Mouse (Mus musculus): Measurements from ENCODE around the gene Ccdc113.

Ccdc113 gene

GRCm38 (mm10) chr8:95539487-95539886, 5.6 kb downstream of the Ccdc113 start:
- no peak for DNase-seq (ENCODE audit: low read depth, low spot score)

GRCm38 (mm10) chr8:95542191-95542590, 8.3 kb downstream of the Ccdc113 start:
- DNase-seq (ENCODE audit: low read depth, low spot score), result no peak

GRCm38 (mm10) chr8:95543065-95543464, 9.2 kb downstream of the Ccdc113 start:
- DNase-seq (ENCODE audit: low read depth, low spot score), result no peak

- no peak for DNase-seq (ENCODE audit: low read depth, low spot score)
These were observed 11.9 kb downstream of the Ccdc113 start for GRCm38 (mm10) chr8:95545815-95546214.

GRCm38 (mm10) chr8:95546986-95547385, 13.1 kb downstream of the Ccdc113 start:
- no peak for DNase-seq (ENCODE audit: low read depth, low spot score)

GRCm38 (mm10) chr8:95547931-95548330, 14.0 kb downstream of the Ccdc113 start:
- DNase-seq (ENCODE audit: low read depth, low spot score), result no peak

- DNase-seq (ENCODE audit: low read depth, low spot score), result no peak
These were observed 16.3 kb downstream of the Ccdc113 start for GRCm38 (mm10) chr8:95549871-95550829.

- no peak for DNase-seq (ENCODE audit: low read depth, low spot score)
These were observed 17.7 kb downstream of the Ccdc113 start for GRCm38 (mm10) chr8:95551577-95551976.

- no peak for DNase-seq (ENCODE audit: low read depth, low spot score)
These were observed 22.1 kb downstream of the Ccdc113 start for GRCm38 (mm10) chr8:95555963-95556362.

- DNase-seq (ENCODE audit: low read depth, low spot score), result peak; percentile 33
These were observed 32.3 kb downstream of the Ccdc113 start for GRCm38 (mm10) chr8:95566217-95566616.

- no peak for DNase-seq (ENCODE audit: low read depth, low spot score)
These were observed 32.9 kb downstream of the Ccdc113 start for GRCm38 (mm10) chr8:95566809-95567208.

GRCm38 (mm10) chr8:95573146-95573545, 39.3 kb downstream of the Ccdc113 start:
- DNase-seq (ENCODE audit: low read depth, low spot score), result no peak

GRCm38 (mm10) chr8:95576240-95576639, 42.4 kb downstream of the Ccdc113 start, which contains the start of gene Prss54:
TSS of gene Prss54 (minus strand) at chr8:95576340.
- DNase-seq (ENCODE audit: low read depth, low spot score), result no peak

- DNase-seq (ENCODE audit: low read depth, low spot score), result no peak
These were observed 53.5 kb downstream of the Ccdc113 start for GRCm38 (mm10) chr8:95587339-95587738.

GRCm38 (mm10) chr8:95589282-95589681, 55.4 kb downstream of the Ccdc113 start:
- DNase-seq (ENCODE audit: low read depth, low spot score), result no peak

GRCm38 (mm10) chr8:95590539-95590938, 56.7 kb downstream of the Ccdc113 start:
- no peak for DNase-seq (ENCODE audit: low read depth, low spot score)

GRCm38 (mm10) chr8:95592131-95592780, 58.4 kb downstream of the Ccdc113 start:
- DNase-seq (ENCODE audit: low read depth, low spot score), result no peak

- DNase-seq (ENCODE audit: low read depth, low spot score), result no peak
These were observed 59.8 kb downstream of the Ccdc113 start for GRCm38 (mm10) chr8:95593439-95594393.

GRCm38 (mm10) chr8:95595131-95595530, 61.2 kb downstream of the Ccdc113 start:
- DNase-seq (ENCODE audit: low read depth, low spot score), result no peak

GRCm38 (mm10) chr8:95596841-95597241, 63.0 kb downstream of the Ccdc113 start:
- no peak for DNase-seq (ENCODE audit: low read depth, low spot score)

- peak; percentile 65 for DNase-seq (ENCODE audit: low read depth, low spot score)
These were observed 66.0 kb downstream of the Ccdc113 start for GRCm38 (mm10) chr8:95599861-95600260.

Data from retina, postnatal 7 days (tissue).